Mouse (Mus musculus) embryonic stem cell, embryonic (primary cell): ENCODE results near the gene Adamtsl5.

ENCODE experiments used
- CTCF ChIA-PET, 4 experiments: fragments of 300-600 bp in 2 of 4; fragments of 350-600 bp in 2 of 4; sonication (Branson Sonifier 250); formaldehyde crosslinking; loops; one replicate each; lab custom pipeline; 2022; ENCODE audit warnings: inconsistent platforms in 2 of 4; lab: Charles Lee
- POLR2A ChIA-PET, 4 experiments: fragments of 300-600 bp in 2 of 4; fragments of 350-600 bp in 2 of 4; sonication (Branson Sonifier 250); formaldehyde crosslinking; loops; one replicate each; lab custom pipeline; 2022; ENCODE audit warnings: antibody characterized with exemption in 4 of 4, inconsistent platforms in 1 of 4; lab: Charles Lee

Adamtsl5 gene

DNA sequence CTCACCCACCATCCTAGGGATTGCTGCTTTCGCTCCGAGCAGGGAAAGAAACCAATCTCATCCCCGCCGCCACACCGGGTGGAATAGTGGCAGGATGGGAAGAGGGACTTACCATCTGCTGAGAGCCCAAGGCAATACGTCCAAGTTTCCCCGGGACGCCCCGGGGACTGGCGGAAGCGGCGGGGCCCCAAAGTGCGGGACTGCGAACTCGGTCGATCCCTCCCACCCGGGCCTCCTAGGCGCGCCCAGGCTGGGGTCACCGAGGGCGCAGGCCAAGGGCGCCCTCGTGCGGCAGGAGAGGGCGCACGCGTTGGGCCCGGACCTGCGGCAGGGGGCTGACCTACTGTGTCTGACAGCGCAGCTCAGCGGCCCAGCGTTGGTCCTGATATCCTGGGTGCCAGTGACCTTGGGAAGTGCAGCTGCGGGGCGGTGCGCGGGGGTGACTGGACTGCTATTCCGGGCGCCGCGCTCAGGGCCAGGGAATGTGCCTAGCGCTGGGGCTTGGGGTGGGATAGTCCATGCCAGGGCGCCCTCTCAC, at the start of gene Adamtsl5:
Gene Adamtsl5, minus strand, starts transcription at position 169 of the 538 bp plus-strand sequence.
- POLR2A ChIA-PET: interaction anchor here (0.6 to 1.6 kb wide), 15 partner anchors 9 to 375 kb away, joined by 3 to 7 read pairs (median 3); partner anchors contain the start of genes Apc2 (in 2 of the 4), Rps15 (in 2 of the 4), Dazap1 (in 1 of the 4) and Gamt (in 1 of the 4)
- CTCF ChIA-PET: interaction anchor here (0.5 to 1.8 kb wide), 28 partner anchors 8 to 218 kb away, joined by 3 to 16 read pairs (median 4); partner anchors contain the start of genes Pcsk4 (in 2 of the 4), Apc2 (in 1 of the 4), Atp8b3 (in 1 of the 4) and Cirbp (in 1 of the 4)

DNA sequence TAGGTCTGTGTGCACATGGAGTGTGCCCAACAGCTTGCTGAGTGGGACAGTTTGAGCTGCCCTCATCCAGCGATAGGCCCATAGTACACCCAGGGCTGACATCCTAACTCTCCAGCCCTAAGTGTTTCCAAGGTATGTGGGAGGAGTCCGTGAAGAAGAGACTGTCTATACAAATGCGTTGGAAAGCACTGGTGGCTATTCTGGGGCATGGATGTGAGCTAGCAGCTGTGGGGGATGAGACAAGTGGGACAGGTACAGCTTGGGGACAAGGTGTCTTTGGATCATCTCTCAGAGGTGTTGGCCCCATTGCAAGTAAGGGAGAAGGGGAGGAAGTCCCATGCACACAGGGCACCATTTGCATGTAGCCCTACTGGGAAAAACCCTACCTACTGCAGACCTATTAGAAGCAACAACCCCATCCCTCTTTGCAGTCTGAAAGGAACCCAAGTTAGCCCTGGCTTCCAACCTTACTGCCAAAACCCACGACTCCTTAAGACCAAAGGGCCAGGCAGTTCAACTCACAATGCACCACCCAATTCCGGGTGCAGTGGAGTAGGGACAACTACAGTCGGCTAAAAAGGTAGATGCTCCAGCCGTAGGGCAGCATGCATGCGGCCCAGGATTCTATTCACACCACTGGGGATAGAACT, 49.4 kb upstream of the Adamtsl5 start:
- ChIA-PET CTCF (interaction anchor here in 3 of 4 experiments (0.7 to 2.4 kb wide), 4 partner anchors 13 to 108 kb away, joined by 3 to 6 read pairs (median 4); no protein-coding TSS in a partner anchor), POLR2A (interaction anchor here (0.5 to 7.2 kb wide), 29 partner anchors 8 to 955 kb away, joined by 3 to 87 read pairs (median 4); partner anchors contain the start of genes Mex3d (in 2 of the 4), Pcsk4 (in 2 of the 4), Reep6 (in 2 of the 4) and Uqcr11 (in 2 of the 4))

DNA sequence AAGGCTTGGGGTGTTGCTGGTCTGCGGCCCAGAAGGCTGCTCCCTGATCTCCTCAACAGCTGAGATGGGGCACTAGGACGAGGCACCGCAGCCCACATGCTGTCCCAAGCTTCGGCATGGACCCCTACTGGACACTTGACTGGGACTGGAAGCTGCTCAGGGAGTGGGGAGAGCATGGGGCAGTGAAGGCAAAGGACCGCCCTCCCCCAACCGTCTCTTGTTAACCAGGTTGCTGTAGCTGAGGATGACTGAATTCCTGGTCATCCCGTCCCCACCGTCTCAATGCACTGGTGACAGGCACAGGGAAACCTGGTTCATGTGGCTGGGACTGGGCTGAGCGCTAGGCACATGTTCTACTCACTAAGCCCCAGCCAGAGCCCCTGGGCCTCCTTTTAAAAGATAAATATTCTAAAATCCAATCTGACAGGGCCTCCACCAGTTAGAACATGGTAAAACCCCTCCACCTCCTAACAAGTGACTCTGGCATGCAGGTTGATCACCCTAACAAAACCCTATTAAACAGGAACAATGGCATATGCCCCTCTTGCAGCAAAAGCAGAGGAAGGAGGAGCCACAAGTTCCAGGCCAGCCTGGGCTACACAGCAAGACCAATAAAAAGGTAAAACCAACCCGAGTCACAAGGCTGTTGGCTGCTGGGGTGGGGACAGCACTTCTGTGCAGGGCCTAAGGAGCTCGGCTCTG, 48.8 kb upstream of the Adamtsl5 start:
- ChIA-PET CTCF (interaction anchor here in 2 of 4 experiments (0.8 to 2.4 kb wide), 4 partner anchors 12 to 160 kb away, joined by 3 to 6 read pairs (median 4); no protein-coding TSS in a partner anchor), POLR2A (interaction anchor here (0.5 to 7.2 kb wide), 31 partner anchors 8 to 280 kb away, joined by 3 to 87 read pairs (median 4); partner anchors contain the start of genes Mex3d (in 2 of the 4), Pcsk4 (in 2 of the 4), Reep6 (in 2 of the 4) and Rps15 (in 2 of the 4))

DNA sequence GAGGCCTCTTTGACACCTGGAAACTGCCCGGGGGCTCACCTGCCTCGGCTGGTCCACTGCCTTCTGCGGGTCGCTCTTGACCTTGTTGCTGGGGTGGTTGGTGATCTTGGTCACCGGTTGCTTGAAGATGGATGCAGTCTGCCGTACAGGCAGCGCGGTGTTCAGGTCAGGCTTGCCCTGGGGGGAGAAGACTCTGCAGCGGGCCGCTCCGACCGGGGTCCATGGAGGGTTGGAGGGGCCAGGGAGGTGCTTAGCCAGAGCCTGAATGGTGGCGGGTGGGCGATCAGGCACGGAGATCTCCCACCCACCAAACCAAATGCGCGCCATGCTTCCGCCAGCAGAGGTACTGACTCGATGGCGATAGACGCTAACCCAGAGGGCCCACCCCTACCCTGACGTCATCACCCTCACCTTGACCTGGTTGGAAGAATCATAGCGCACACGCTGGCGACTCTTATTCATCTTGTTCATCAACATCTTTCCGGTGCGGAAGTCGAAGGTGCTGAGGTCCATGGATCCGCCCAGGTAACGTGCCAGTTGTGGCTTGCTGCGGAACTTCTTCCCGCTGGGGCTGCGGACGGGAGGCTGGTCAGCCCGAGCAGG, 46.9 kb upstream of the Adamtsl5 start:
- CTCF ChIA-PET: interaction anchor here in 3 of 4 experiments (0.6 to 2.4 kb wide), 7 partner anchors 11 to 111 kb away, joined by 3 to 6 read pairs (median 4); no protein-coding TSS in a partner anchor

DNA sequence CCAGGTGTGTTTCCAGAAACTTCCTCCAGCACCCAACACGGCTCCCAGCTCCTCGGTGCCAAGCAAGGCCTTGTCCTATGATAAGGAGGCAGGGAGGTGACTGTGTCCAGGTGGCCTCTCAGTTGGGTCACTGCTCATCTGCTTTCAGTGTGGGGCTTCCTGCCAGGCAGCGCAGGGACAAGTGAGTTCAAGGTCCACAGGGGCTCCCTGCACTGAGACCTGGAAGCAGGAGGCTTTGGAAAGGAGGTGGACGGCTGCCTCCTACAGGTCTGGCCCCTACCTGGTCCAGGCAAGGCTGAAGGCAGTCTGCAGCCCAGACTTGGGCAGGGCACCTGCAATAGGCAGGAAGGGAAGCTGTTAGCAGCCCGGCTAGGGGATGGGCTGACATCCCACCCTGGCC, 44.5 kb upstream of the Adamtsl5 start:
- POLR2A ChIA-PET: interaction anchor here in 3 of 4 experiments (0.7 to 2.6 kb wide), 10 partner anchors 11 to 552 kb away, joined by 3 to 7 read pairs (median 3); partner anchors contain the start of genes 1600002K03Rik (in 1 of the 3), Abhd17a (in 1 of the 3), Rexo1 (in 1 of the 3) and Uqcr11 (in 1 of the 3)

More for the DNA sequence above, 46.9 kb upstream of the Adamtsl5 start:
- POLR2A ChIA-PET: interaction anchor here in 3 of 4 experiments (0.6 to 7.2 kb wide), 8 partner anchors 8 to 281 kb away, joined by 3 to 87 read pairs (median 3); partner anchors contain the start of genes Mex3d (in 1 of the 3) and Rexo1 (in 1 of the 3)

DNA sequence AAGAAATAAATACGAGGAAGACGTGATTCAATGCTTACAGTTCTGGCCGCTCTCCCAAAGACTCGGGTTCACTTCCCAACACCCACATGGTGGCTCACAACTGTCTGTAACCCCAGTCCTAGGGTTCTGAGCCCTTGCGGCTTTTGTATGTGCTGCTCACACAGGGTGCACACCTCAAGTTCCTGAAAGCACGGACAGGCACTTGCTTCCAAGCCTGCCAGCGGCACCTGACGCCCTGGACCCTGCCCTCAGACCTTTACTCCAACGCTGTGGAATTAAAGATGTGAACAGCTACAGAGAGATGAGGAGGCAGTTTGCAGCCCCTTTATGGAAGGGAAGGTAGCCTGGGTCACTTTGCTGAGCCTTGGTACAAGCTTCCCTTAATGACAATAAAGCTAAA, 42.5 kb upstream of the Adamtsl5 start:
- CTCF ChIA-PET: interaction anchor here in 1 of 4 experiments (0.7 kb wide), 1 partner anchor 13 kb away, joined by 3 read pairs; no protein-coding TSS in a partner anchor

More for the DNA sequence above, 44.5 kb upstream of the Adamtsl5 start:
- CTCF ChIA-PET: interaction anchor here in 2 of 4 experiments (0.8 to 2.6 kb wide), 8 partner anchors 8 to 174 kb away, joined by 3 to 11 read pairs (median 4); no protein-coding TSS in a partner anchor

DNA sequence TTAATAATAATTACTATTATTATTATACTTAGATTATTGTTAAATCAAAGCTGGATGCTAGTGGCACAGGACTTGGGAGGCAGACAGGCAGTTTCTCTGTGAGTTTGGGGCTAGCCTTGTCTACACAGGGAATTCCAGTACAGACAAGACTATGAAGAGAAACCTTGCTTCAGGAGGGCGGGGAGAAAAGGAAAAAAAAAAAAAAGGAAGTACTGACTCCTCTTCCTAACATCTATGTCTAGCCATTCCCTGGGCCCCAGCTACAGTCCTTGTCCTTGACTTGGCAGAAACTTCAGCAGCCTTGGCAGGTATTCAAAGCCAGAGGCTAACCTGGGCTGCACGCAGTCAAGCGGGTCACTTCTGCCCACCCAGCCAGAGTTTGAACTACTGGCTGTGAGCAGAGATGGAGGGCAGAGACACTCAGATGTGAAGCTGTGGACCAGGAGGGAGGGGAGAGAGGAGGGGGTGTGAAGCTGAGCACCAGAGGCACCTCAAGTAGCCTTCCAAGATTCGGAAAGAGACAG, 41.0 kb upstream of the Adamtsl5 start:
- ChIA-PET CTCF (interaction anchor here in 2 of 4 experiments (0.6 to 1.7 kb wide), 3 partner anchors 14 to 502 kb away, joined by 3 to 7 read pairs (median 6); partner anchors contain the start of gene Apc2 (in 1 of the 2)), POLR2A (interaction anchor here (0.5 to 7.6 kb wide), 11 partner anchors 9 to 439 kb away, joined by 3 to 87 read pairs (median 5); partner anchors contain the start of genes Mbd3 (in 2 of the 4), Pcsk4 (in 1 of the 4), Reep6 (in 1 of the 4) and Rexo1 (in 1 of the 4))

More for the DNA sequence above, 42.5 kb upstream of the Adamtsl5 start:
- POLR2A ChIA-PET: interaction anchor here in 2 of 4 experiments (0.5 to 1.4 kb wide), 5 partner anchors 9 to 123 kb away, joined by 3 to 5 read pairs (median 3); partner anchors contain the start of gene Mbd3 (in 1 of the 2)

DNA sequence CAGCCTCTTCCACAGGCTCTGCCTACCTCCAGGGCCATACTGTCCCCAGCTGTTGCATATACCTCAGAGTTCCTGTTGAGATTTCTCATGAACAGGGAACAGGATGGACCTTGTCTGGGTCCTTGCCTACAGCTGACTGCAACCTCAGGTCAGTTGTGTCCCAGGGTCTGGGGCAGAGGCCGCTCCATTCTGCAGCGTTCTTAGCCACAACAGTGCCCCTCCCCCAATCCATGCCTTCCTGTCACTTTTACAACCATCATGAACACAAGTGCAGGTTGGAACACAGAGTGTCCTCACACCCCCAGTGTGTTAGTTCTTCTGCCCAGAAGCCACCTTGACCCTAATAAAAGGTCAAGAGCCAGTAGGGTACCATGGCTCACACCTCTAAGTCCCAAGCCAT, 40.5 kb upstream of the Adamtsl5 start:
- CTCF ChIA-PET: interaction anchor here in 1 of 4 experiments (0.6 to 1.7 kb wide), 4 partner anchors 10 to 501 kb away, joined by 3 to 7 read pairs (median 4); no protein-coding TSS in a partner anchor
- POLR2A ChIA-PET: interaction anchor here in 3 of 4 experiments (1.0 to 7.6 kb wide), 13 partner anchors 8 to 221 kb away, joined by 3 to 87 read pairs (median 5); partner anchors contain the start of genes Mbd3 (in 2 of the 3), Dazap1 (in 1 of the 3), Pcsk4 (in 1 of the 3) and Reep6 (in 1 of the 3)

DNA sequence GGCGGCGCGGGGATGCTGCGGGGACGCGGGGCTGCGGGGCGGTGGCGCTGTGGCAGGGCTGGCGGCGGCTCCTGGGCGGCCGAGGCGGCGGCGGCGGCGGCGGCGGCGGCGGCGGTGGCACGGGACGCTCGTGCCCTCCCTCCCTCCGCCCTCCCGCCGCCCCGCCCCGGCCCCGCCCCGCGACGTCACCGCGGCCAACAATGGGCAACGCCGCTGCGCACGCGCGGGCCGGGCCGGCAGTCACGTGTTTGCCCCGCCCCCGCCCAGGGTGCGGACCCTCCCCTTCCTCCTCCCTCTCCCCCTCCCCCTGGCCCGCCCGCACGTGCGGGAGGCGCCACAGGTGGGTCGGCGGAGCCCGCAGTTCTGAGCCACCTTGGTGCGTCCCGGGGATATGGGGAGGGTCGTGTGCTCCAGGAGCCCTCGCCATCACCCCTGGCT, 39.3 kb upstream of the Adamtsl5 start, which contains the start of gene Mex3d:
Gene Mex3d, minus strand, starts transcription at position 138 of the 438 bp plus-strand sequence.
- ChIA-PET POLR2A (interaction anchor here in 3 of 4 experiments (0.7 to 7.6 kb wide), 15 partner anchors 9 to 289 kb away, joined by 3 to 87 read pairs (median 5); partner anchors contain the start of genes Mbd3 (in 2 of the 3) and Dazap1 (in 1 of the 3)), CTCF (interaction anchor here (0.6 to 3.2 kb wide), 5 partner anchors 11 to 288 kb away, joined by 3 to 16 read pairs (median 3); no protein-coding TSS in a partner anchor)

DNA sequence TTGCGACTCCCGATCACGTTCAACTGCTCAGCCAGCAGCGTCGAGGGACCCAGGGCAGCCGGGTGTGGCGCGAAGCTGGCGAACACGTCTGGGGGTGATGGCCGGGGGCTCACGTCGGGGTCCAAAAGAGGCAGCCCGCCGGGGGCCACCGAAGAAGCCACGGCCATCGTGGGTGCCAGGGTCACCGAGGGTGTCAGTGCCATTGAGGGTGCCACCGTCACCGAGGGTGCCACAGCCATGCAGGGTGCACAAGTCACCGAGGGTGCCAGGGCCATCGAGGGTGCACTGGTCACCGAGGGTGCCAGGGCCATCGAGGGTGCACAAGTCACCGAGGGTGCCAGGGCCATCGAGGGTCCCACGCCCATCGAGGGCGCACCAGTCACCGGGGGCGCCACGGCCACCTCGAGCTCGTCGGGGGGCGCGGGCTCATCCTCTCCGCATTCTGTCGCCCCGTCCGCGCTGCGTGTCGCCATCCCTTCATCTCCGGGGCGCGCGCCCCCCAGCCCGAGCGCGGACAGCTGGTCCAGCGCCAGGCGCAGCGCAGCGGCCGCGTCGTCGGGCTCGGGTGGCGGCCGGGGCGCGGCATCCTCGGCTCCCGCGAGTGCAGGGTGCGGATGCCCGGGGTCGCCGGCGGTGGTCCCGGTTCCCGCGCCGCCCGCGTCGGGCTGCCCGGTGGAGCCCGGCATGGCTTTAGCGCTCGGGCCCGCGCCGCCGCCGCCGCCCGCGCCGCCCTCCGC, 38.7 kb upstream of the Adamtsl5 start:
- ChIA-PET POLR2A (interaction anchor here (0.6 to 7.6 kb wide), 30 partner anchors 8 to 329 kb away, joined by 3 to 87 read pairs (median 5); partner anchors contain the start of genes Mbd3 (in 3 of the 4), Pcsk4 (in 1 of the 4), Reep6 (in 1 of the 4) and Rps15 (in 1 of the 4)), CTCF (interaction anchor here (0.6 to 4.1 kb wide), 19 partner anchors 9 to 288 kb away, joined by 3 to 41 read pairs (median 3); no protein-coding TSS in a partner anchor)

DNA sequence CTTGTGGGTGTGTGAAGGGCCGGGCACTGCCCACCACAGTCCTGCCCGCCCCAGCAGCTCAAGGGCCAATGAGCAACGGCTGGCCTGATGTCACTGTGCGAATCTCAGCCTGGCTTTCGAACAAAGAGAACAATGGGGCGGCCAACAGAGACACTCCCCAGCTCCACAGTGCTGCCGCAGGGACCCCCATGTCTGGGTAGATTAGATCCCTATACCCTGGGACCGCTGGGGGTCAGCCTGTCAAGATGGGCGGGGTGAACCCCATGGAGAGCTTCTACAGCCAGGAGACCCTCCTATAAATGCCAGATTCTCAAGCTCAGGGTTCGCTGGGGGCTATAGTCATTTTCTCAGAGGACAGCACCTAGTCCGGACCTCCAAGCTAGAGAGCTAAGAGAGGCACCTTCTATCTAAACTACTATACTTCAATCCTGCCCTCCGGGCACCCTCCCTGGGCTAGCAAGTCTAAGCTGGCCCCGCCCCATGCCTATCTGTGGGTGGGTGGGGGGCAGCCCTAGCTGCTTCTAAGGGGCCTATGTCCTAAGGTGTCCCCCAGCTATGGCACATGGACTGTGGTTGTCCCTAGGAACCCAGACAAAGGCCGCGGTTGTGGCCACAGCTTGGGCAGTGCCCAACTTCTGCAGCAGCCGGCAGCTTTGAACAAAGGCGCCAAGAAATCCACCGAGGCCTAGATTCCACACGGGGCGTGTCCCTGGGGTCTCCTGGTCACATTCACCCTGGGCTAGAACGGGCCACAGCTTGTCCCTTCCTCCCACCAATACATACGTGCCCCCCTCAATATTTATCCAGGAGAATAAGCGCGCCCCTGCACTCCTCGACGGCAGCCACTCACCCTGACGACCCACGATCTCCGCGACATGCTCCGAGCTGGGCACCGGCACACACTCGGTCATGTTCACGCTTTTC, 37.9 kb upstream of the Adamtsl5 start:
- ChIA-PET CTCF (interaction anchor here in 3 of 4 experiments (0.6 to 4.1 kb wide), 26 partner anchors 8 to 543 kb away, joined by 3 to 41 read pairs (median 4); no protein-coding TSS in a partner anchor), POLR2A (interaction anchor here (0.6 to 7.6 kb wide), 50 partner anchors 8 to 784 kb away, joined by 3 to 87 read pairs (median 4); partner anchors contain the start of genes Mbd3 (in 3 of the 4), Rexo1 (in 2 of the 4), Rps15 (in 2 of the 4) and Atp8b3 (in 1 of the 4))

DNA sequence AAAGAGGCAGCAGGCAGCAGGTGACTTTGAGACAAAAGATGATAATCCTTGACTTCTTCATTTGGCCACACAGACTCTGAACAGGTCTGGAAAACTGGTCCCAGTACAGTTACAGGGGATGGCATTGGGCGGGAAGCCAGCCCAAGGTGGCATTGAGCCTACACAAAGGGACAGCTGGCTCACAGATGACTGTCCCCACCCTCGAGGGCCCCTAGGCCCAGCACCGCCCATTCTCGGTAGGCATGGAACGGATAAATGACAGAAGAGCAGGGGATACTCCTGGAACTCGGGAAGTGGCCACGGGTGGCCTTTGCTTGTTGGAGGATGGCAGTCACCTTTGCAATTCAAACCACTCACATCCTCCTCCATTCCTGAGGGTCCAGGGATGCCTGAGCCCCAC, 37.1 kb upstream of the Adamtsl5 start:
- CTCF ChIA-PET: interaction anchor here (0.5 to 4.1 kb wide), 21 partner anchors 8 to 192 kb away, joined by 3 to 41 read pairs (median 4); no protein-coding TSS in a partner anchor

DNA sequence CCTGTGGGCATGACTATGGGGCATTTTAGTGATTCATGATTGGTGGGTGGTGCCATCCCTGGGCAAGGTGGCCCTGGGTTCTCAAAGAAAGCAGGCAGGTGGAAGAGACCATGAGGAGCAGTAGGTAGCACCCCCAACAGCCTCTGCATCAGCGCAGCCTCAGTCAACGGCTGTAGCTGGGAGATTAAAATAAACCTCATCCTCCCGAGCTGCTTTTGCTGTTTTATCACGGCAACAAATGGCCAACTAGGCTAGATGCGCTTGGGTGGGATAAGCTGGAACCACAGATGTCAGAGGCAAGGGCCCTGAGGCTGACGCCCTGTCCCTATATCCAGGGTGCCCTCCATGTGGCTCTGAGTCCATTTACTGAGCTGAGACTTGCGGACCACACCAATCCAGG, 36.5 kb upstream of the Adamtsl5 start:
- CTCF ChIA-PET: interaction anchor here (0.7 to 4.1 kb wide), 16 partner anchors 8 to 125 kb away, joined by 3 to 41 read pairs (median 4); no protein-coding TSS in a partner anchor
- POLR2A ChIA-PET: interaction anchor here (0.6 to 7.6 kb wide), 26 partner anchors 9 to 292 kb away, joined by 3 to 87 read pairs (median 6); partner anchors contain the start of genes Mbd3 (in 3 of the 4), Rps15 (in 2 of the 4), Apc2 (in 1 of the 4) and Atp8b3 (in 1 of the 4)

More for the DNA sequence above, 37.1 kb upstream of the Adamtsl5 start:
- POLR2A ChIA-PET: interaction anchor here (0.7 to 7.6 kb wide), 43 partner anchors 9 to 291 kb away, joined by 3 to 87 read pairs (median 6); partner anchors contain the start of genes Mbd3 (in 3 of the 4), Rps15 (in 3 of the 4), Rexo1 (in 2 of the 4) and Uqcr11 (in 2 of the 4)
